Mouse (Mus musculus) retina, postnatal 7 days (tissue): ENCODE results near the gene Cyp26c1.

ENCODE experiments used
- DNase-seq: peaks from one replicate; pipeline ENCODE4 v3.0.0-alpha.2; 2012; ENCODE audit warnings: low read depth, low spot score

Gene Cyp26c1

GRCm38 (mm10) chr19:37685281-37685680 is at the start of gene Cyp26c1:
Gene Cyp26c1 (plus strand): TSS chr19:37685581.
- DNase-seq: no peak

GRCm38 (mm10) chr19:37647994-37648393 is 37.4 kb upstream of the Cyp26c1 start:
- DNase-seq: no peak

- no peak for DNase-seq
Measured at GRCm38 (mm10) chr19:37650526-37650925, 34.9 kb upstream of the Cyp26c1 start.

GRCm38 (mm10) chr19:37654012-37654411 is 31.4 kb upstream of the Cyp26c1 start:
- no peak for DNase-seq

- no peak for DNase-seq
Measured at GRCm38 (mm10) chr19:37656441-37656840, 28.9 kb upstream of the Cyp26c1 start.

GRCm38 (mm10) chr19:37665256-37665655 is 20.1 kb upstream of the Cyp26c1 start:
- no peak for DNase-seq

- no peak for DNase-seq
Measured at GRCm38 (mm10) chr19:37667855-37668594, 17.4 kb upstream of the Cyp26c1 start.

GRCm38 (mm10) chr19:37668657-37669056 is 16.7 kb upstream of the Cyp26c1 start:
- DNase-seq: no peak

GRCm38 (mm10) chr19:37669486-37669885 is 15.9 kb upstream of the Cyp26c1 start:
- DNase-seq: no peak

GRCm38 (mm10) chr19:37673393-37673792 is 12.0 kb upstream of the Cyp26c1 start:
- DNase-seq: no peak

- no peak for DNase-seq
Measured at GRCm38 (mm10) chr19:37686347-37686746, 966 bp downstream of the Cyp26c1 start.

- no peak for DNase-seq
Measured at GRCm38 (mm10) chr19:37686941-37687850, 1.8 kb downstream of the Cyp26c1 start.

- no peak for DNase-seq
Measured at GRCm38 (mm10) chr19:37689478-37689877, 4.1 kb downstream of the Cyp26c1 start.

- DNase-seq: no peak
Measured at GRCm38 (mm10) chr19:37690716-37691115, 5.3 kb downstream of the Cyp26c1 start.

GRCm38 (mm10) chr19:37692879-37693278 is 7.5 kb downstream of the Cyp26c1 start:
- DNase-seq: no peak

- no peak for DNase-seq
Measured at GRCm38 (mm10) chr19:37695146-37695545, 9.8 kb downstream of the Cyp26c1 start.

- no peak for DNase-seq
Measured at GRCm38 (mm10) chr19:37695762-37696602, 10.6 kb downstream of the Cyp26c1 start.

GRCm38 (mm10) chr19:37696603-37697334 is 11.4 kb downstream of the Cyp26c1 start:
- DNase-seq: no peak

GRCm38 (mm10) chr19:37697335-37697636 is 11.9 kb downstream of the Cyp26c1 start:
- DNase-seq: no peak

GRCm38 (mm10) chr19:37697651-37698272 is 12.4 kb downstream of the Cyp26c1 start, which contains the start of gene Cyp26a1:
Gene Cyp26a1 (plus strand): TSS chr19:37697798.
- DNase-seq: no peak
